Mouse (Mus musculus) heart, embryonic 11.5 days (tissue): ENCODE measurements around the gene Sorcs2. TPM values are rescaled to one million over a fixed set of nuclear protein-coding genes. Genes with fewer than 3 reads are reported as not detected.

Experiments
- ATAC-seq: fragments of 200-750 bp; cut with Nextera tagmentation; replicated peaks from 2 replicates; pipeline ENCODE4 v1.8.0; 2017; ENCODE audit warnings: moderate library complexity; ENCODE audit not compliant: insufficient number of reproducible peaks, low FRiP score, low TSS enrichment
- H3K27ac ChIP-seq: fragments of 300-500 bp; sonication (generic); 2 replicates; pipeline ENCODE4 v1.5.1; 2014; ENCODE audit warnings: mild to moderate bottlenecking, low read depth, low read length
- H3K27me3 ChIP-seq: fragments of 300-500 bp; sonication (generic); 2 replicates; pipeline ENCODE4 v1.6.1; 2014; ENCODE audit warnings: mild to moderate bottlenecking, low read length, mixed read lengths; ENCODE audit not compliant: control insufficient read depth, insufficient read depth
- H3K36me3 ChIP-seq: fragments of 300-500 bp; sonication (generic); 2 replicates; pipeline ENCODE4 v1.6.1; 2014; ENCODE audit warnings: mild to moderate bottlenecking, low read length, moderate library complexity, mixed read lengths; ENCODE audit not compliant: control insufficient read depth, insufficient read depth
- H3K4me1 ChIP-seq: fragments of 300-500 bp; sonication (generic); 2 replicates; pipeline ENCODE4 v1.6.1; 2014; ENCODE audit warnings: low read length; ENCODE audit not compliant: control insufficient read depth, insufficient read depth
- H3K4me2 ChIP-seq: fragments of 300-500 bp; sonication (generic); 2 replicates; pipeline ENCODE4 v1.6.1; 2014; ENCODE audit warnings: mild to moderate bottlenecking, moderate library complexity
- H3K4me3 ChIP-seq: fragments of 300-500 bp; sonication (generic); 2 replicates; pipeline ENCODE4 v1.5.1; 2014; ENCODE audit warnings: low read depth, low read length
- H3K9ac ChIP-seq: fragments of 300-500 bp; sonication (generic); 2 replicates; pipeline ENCODE4 v1.6.1; 2014; ENCODE audit warnings: mild to moderate bottlenecking, low read depth, low read length, moderate library complexity
- H3K9me3 ChIP-seq: fragments of 300-500 bp; sonication (generic); replicated peaks from 2 replicates; pipeline ENCODE4 v1.6.1; 2016; ENCODE audit warnings: low read length; ENCODE audit not compliant: control insufficient read depth
- WGBS: fragments of 180-500 bp; shearing (Covaris S2); extraction: QIAGEN DNeasy Blood & Tissue Kit; methylation state at CpG from one replicate; pipeline ENCODE4 v1.1.7; 2014; ENCODE audit not compliant: insufficient replicate concordance; 5-methylcytosine and 5-hydroxymethylcytosine counted together
- polyA plus RNA-seq: library from polyadenylated mRNA; unstranded; fragments of >200 nt; fragmentation: Nextera tagmentation; extraction: Ambion mirVana; gene quantifications from 2 replicates; pipeline ENCODE4 v1.2.1, GENCODE M21; 2014

Gene Sorcs2
- polyA plus RNA-seq, 1 experiment from 2014 or later = 7.3 TPM

DNA sequence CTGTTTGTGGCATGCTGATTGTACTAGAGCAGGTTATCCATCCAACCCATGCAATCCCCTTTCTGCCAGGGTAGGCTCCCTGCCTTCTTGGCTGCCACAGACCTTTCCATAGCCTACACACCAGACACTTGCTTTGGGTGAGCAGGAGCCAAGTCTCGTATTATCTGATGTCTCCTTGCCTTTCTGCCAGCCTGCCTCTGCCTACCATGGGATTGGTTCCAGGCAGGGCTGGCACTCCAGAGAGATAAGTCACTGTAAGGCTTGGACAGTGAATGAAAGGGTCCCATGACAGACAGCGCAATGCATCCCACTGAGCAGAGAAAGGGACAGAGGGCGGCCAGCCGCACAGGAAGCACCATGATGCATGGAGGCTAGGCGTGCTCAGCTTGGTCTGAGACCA is 358.3 kb downstream of the Sorcs2 start:
- Histone ChIP-seq H3K9ac (no peak overlapping the region), H3K27ac (no peak overlapping the region), H3K4me1 (peaks cover 7% of the 10 kb centered on the region; the same call in 1 of the 2 replicates), H3K4me3 (no peak overlapping the region), H3K36me3 (no peaks in the 10 kb centered on the region), H3K27me3 (no peaks in the 10 kb centered on the region), H3K9me3 (no peaks in the 10 kb centered on the region), H3K4me2 (no peak overlapping the region)
- ATAC-seq = no peak
- 81% methylated on average over 5 of the region's 5 CpGs for WGBS

DNA sequence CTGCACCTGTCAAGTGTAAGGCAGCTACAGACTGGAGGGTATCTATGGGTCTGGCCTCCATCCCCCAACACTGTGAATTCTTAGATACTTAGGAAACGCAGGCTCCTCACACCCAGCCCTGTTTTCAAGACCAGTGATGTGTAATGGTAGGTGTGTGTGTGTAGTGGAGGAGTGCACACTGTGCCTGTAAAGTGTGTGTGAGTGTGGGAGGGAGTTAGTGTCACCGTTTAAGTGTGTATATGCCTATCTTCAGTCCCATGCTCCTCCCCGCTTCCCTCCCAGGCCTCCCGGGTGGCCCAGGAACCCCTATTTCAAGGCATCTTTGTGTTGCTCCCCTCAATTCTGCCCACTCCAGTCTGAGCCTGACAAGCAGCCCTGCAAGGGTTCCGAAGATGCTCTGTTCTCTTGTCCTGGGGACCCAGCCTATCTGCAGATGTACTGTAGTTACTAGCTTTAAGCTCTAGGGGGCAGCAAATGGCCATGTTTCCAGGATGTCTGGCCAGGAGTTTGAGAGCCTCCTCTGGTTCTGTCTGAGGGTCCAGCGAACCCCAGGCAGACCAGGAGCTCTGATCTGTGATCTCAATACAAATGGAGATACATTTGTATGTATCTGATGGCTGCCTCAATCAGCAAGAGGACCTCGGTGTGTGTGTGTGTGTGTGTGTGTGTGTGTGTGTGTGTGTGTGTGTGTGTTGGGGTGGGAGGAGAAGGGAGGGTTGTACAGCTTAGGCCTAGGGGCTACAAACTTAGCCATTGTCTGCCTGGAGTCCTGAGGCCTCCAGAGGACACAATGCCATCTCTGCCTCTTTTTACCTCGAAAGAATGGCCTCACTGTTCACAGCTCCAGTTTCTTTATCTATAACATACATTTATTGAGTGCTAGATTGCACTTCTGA is 364.2 kb downstream of the Sorcs2 start:
- Histone ChIP-seq H3K9me3 (no peaks in the 10 kb centered on the region), H3K4me1 (no peaks in the 10 kb centered on the region), H3K27me3 (peaks cover 2% of the 10 kb centered on the region; the same call in 1 of the 2 replicates), H3K4me3 (no peak overlapping the region), H3K9ac (no peak overlapping the region), H3K4me2 (no peak overlapping the region), H3K27ac (no peak overlapping the region), H3K36me3 (no peaks in the 10 kb centered on the region)
- ATAC-seq = no peak
- 38% methylated on average over 8 of the region's 8 CpGs for WGBS

DNA sequence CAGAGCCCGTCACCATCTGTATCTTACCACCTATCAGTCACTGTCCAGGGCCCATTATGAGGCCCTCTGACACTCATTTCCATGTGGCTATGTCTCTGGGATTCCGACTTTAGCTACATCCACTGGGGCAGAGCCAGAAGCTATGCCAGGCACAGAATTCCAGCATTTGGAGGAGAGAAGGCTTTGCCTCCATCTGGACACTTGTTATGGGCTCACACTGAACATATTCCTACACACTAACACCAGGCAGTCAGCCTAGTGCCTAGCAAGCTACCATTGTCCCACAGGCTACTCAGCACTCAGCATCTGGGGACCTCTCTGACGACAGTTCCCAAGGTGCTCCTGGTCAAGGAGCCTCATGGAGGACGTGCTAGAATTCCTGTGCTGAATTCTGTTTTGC is 372.9 kb downstream of the Sorcs2 start:
- 70% methylated on average over 4 of the region's 4 CpGs for WGBS
- Histone ChIP-seq H3K27me3 (peaks cover 3% of the 10 kb centered on the region; the same call in 1 of the 2 replicates), H3K9ac (no peak overlapping the region), H3K4me3 (no peak overlapping the region), H3K27ac (no peak overlapping the region), H3K4me1 (0 out of 2 replicates have a peak, but pooled peaks cover 4% of the 10 kb centered on the region), H3K36me3 (no peaks in the 10 kb centered on the region), H3K4me2 (no peak overlapping the region), H3K9me3 (no peaks in the 10 kb centered on the region)
- no peak for ATAC-seq

DNA sequence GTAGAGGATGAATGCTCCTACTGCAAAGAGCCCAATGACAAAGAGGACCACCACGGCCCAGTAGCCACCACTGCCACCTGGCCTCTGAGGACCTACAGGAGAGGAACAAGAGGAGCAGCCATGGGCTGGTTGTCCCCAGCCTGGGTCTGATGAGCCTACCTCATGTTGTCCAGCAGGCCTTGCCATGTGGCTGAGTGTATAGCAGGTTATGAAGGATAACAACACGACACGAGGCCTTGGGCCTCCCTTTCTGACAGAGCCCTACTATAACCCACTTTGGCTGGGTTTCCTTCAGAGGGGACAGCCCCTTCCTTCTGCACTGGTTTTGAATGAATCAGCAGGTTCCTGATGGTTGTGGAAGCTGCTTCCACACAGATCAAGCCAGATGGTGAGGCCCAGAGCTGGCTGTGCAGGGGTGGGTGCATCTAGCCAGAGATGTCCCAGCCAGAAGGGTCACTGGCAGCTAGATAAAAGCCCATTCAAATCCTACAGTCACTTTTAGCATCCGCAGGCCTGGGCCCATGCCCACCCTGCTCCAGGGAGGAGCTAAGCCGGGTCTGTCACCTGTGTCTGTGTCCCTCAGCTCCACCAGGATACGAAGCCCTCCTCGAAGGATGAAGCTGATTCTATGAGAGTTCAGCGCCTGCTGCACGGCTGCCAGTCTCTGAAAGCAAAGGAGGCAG is 373.8 kb downstream of the Sorcs2 start:
- 82% methylated on average over 9 of the region's 9 CpGs for WGBS
- Histone ChIP-seq H3K9me3 (no peaks in the 10 kb centered on the region), H3K27me3 (0 out of 2 replicates have a peak, but pooled peaks cover 3% of the 10 kb centered on the region), H3K36me3 (no peaks in the 10 kb centered on the region), H3K27ac (no peak overlapping the region), H3K4me1 (0 out of 2 replicates have a peak, but pooled peaks cover 4% of the 10 kb centered on the region), H3K4me2 (no peak overlapping the region), H3K4me3 (no peak overlapping the region), H3K9ac (no peak overlapping the region)
- ATAC-seq = no peak

GRCm38 (mm10) chr5:36022361-36022760 is 375.6 kb downstream of the Sorcs2 start:
- no peak overlapping the region for H3K4me2 ChIP-seq
- no peak overlapping the region for H3K27ac ChIP-seq
- 0 out of 2 replicates have a peak, but pooled peaks cover 4% of the 10 kb centered on the region for H3K4me1 ChIP-seq
- H3K36me3 ChIP-seq = no peaks in the 10 kb centered on the region
- H3K27me3 ChIP-seq = 0 out of 2 replicates have a peak, but pooled peaks cover 3% of the 10 kb centered on the region
- H3K4me3 ChIP-seq = no peak overlapping the region
- 93% methylated on average over 1 of the region's 1 CpGs for WGBS
- no peak overlapping the region for H3K9ac ChIP-seq
- no peaks in the 10 kb centered on the region for H3K9me3 ChIP-seq
- no peak for ATAC-seq

DNA sequence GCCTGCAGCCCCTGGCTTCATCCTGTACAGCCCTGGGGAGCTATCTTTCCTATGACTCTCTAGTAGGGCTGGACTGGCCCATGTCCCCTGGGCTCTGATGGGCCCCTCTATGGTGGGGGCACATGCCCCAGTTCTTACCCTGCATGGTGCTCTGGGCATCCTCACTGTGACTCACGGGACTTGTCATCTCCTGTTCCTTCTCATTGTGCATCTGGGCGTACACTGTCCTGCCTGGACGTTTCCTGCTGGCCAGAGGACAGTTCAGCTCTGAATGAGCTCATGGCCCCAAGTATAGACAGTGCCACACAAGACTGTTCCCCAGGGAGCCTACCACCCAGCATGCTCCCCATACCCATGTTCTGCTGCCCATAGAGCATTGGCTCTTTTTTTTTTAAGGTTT is 376.8 kb downstream of the Sorcs2 start:
- Histone ChIP-seq H3K9ac (no peak overlapping the region), H3K36me3 (no peaks in the 10 kb centered on the region; the same call in 1 of the 2 replicates), H3K4me1 (no peaks in the 10 kb centered on the region), H3K4me3 (no peak overlapping the region), H3K9me3 (no peaks in the 10 kb centered on the region), H3K27ac (no peak overlapping the region), H3K4me2 (no peak overlapping the region), H3K27me3 (0 out of 2 replicates have a peak, but pooled peaks cover 3% of the 10 kb centered on the region)
- 73% methylated on average over 3 of the region's 3 CpGs for WGBS
- ATAC-seq = no peak

DNA sequence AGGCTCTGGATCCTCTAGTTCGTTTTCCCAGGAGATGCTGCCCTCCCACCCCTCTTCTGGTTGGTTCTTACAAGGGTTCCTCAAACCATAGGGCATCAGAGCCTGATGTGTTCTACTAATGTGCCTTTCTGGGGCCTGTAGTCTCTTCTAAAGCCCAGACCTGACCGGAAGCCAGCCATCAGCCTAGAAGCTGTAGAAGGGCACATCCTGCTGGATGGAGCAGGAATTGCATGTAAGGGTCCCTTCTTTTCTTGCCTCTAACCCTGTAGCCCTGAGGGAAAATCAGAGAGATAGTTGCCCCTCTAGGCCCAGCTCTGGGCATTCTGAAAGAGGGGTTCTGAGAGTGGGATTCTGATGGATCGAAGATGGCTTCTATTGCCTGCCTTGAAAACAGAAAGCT is 379.6 kb downstream of the Sorcs2 start:
- no peaks in the 10 kb centered on the region for H3K4me1 ChIP-seq
- no peak for ATAC-seq
- H3K27me3 ChIP-seq = no peaks in the 10 kb centered on the region
- no peaks in the 10 kb centered on the region; the same call in 1 of the 2 replicates for H3K36me3 ChIP-seq
- H3K4me3 ChIP-seq = no peak overlapping the region
- no peak overlapping the region for H3K4me2 ChIP-seq
- no peak overlapping the region for H3K27ac ChIP-seq
- no peaks in the 10 kb centered on the region for H3K9me3 ChIP-seq
- no peak overlapping the region for H3K9ac ChIP-seq
- 77% methylated on average over 3 of the region's 3 CpGs for WGBS

GRCm38 (mm10) chr5:36009405-36009804 is 388.5 kb downstream of the Sorcs2 start:
- Histone ChIP-seq H3K4me3 (no peak overlapping the region), H3K9me3 (no peaks in the 10 kb centered on the region), H3K4me1 (peaks cover 9% of the 10 kb centered on the region; the same call in 1 of the 2 replicates), H3K36me3 (no peaks in the 10 kb centered on the region), H3K4me2 (no peak overlapping the region), H3K9ac (no peak overlapping the region), H3K27me3 (no peaks in the 10 kb centered on the region), H3K27ac (no peak overlapping the region)
- 81% methylated on average over 4 of the region's 4 CpGs for WGBS
- ATAC-seq = no peak
